Mouse (Mus musculus) kidney, adult 11 months (tissue): ENCODE measurements around the gene E330009J07Rik.
A peak's percentile ranks its signal among the peaks of the same experiment; 100 is the strongest.

ENCODE experiments used
- DNase-seq: peaks from one replicate; pipeline ENCODE4 v3.0.0; 2022

Gene E330009J07Rik

DNA sequence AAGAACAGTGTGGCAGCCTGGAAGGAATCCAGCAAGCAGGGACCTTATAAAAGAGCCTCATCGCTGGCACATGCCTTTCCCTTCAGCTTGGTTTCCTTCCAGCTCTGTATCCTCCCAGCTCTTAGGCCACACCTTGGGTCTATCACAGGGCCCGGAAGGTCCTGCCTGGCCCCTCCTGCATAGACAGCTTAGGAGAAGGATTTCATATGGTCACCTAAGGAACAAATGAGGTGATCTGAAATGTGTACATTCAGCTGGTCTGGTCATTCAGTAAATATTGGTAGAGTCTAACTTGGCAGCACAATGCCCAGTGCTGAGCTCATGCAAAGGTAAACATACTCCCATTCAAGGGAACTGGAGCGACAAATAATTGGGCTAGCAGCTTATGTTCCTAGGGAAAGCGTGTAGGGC lies 6.4 kb downstream of the E330009J07Rik start:
- DNase-seq = no peak

DNA sequence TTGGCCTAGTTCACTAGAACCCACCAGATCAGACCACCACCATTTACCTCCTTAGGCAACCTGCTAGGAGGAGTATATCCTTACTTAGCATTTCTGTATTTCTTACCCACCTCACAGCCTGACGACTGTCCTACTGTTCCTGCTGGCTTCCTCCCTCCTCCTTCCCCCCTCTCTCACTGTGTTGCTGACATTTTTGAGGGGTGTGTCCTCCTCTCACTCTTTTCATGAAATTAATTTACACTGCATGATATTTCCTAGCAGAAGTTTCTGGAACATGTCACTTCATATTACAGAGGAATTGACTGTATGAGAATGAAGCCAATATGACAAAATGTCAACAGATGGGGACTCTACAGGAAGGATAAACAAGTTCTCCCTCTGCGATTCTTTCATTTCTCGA lies 7.2 kb downstream of the E330009J07Rik start:
- DNase-seq = no peak

DNA sequence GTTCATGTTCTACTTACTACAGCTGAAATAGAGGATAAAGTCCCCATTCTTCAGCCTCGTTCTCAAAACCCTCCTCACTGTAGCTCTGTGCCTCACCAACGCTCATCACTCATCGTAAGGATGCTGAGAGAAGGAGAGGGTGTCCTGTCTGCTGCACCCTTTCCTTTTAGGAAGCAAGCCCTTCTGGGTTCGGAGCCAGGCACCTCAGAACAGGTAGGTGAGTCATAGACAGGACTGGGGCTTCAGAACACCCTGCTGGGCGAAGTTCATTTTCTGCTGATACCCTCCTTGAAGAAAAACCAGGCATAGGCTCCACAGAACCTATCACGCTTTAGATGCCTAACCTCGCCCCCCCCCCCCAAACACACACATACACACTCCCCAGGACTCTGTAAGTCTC lies 8.5 kb downstream of the E330009J07Rik start:
- DNase-seq = no peak

DNA sequence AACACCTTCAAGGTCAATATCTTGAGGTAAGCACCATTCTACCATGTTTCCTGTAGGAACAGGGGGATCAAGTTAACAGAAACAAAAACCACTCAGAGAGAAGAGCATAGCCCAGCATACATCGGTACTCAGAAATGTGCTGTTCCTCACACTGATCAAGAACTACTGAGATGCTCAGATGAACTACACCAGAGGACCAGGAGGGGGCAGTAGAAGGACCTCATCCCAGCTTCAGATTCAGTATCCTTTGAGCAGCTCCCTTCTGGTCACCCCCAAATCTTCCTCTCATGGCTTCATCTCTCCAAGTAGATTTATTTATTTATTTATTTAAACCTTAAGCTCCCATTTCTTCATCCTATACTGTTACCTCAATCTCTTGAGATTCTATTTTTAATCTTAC lies 12.2 kb downstream of the E330009J07Rik start:
- peak; percentile 36 for DNase-seq

DNA sequence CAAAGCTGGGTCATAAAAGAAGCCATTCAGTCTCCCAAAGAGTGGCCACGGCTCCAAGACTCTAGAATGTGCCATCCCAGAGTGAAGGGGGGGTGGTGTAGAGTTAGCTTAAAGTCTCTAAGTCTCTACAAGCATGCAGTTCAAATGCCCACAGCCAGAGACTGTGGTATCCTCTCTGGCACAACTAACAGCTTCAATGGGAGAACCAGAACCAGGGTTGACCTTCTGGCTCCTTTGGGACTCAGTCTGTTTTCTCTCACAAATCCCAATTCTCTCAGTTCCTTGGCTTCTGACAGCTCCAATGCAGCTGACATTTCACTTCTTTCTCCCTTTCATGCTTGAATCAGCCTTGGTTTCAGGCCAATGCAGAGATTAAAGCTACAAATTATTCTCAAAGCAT lies 12.9 kb downstream of the E330009J07Rik start:
- no peak for DNase-seq

DNA sequence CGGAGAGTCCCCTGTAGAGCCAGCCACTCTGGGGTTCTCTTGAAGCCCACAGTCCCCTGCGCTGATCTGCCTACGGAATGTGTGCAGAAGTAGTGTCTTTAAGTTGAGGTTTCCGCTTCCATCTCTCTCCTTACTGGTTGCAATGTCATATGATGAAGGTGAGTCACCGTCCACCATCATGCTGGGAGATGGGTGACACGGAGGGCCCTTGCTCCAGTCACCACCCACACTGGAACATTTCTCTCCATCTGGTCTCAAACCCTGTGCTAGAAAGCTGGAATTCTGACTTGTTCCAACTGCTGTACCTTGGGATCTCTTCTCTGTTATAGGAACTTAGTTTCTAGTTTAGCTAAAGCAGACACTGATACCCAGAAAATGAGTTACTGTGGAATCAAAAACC lies 14.8 kb downstream of the E330009J07Rik start:
- DNase-seq = no peak

DNA sequence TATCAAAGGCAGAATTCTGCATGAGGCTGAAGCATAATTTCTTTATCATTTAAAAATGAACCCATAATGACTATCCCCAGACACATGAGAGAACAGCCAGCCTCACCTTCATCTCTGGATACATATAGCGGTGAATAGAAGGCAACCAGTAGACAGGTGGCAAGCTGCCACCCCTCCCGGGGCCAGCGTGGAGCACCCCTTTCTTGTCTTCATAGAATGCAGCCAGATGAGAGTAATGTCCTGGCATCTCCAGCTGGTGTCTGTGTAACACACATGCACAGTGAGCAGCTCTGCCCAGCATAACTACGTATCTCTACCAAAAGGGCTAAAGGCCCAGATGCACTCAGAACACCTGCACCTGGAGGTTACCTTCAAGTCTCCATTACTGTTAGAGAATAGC lies 17.5 kb downstream of the E330009J07Rik start:
- no peak for DNase-seq

DNA sequence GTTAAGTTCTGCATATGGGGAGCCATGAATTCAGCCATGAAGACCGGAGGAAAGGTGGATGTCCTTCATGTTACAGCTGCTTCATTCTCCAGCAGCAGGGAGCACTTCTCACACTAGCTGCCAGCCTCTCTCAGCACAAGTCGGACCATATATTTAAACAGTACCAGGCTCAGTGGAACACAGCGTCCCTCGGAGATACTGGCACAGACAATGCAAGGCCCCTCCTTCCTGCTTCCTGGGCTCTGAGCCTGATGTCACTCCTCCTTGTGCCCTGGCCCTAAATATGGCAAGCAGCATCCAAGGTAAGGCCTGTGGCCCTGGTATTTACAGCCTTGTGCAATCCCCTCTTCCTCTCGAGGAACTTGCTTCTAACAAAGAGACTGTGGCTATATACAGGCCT lies 20.1 kb downstream of the E330009J07Rik start:
- no peak for DNase-seq

DNA sequence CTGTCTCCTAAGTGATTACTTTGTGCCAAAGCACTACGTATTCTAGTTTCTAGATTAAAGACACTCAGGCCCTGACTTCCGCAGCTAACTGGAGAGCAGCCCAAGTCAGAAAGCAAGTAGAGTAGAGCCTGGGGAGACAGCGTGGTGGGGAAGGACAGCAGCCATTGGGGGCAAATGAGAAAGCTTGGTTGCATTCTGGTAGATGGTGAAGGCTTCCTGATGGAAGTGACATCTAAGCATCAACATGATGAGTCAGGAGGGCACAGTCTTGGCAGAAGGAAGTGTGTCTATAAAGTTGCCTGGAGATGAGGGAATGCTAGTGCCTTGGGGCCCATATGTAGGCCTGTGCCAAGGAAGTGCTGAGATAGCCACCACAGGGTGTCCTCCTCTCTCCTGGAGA lies 22.4 kb downstream of the E330009J07Rik start:
- no peak for DNase-seq

DNA sequence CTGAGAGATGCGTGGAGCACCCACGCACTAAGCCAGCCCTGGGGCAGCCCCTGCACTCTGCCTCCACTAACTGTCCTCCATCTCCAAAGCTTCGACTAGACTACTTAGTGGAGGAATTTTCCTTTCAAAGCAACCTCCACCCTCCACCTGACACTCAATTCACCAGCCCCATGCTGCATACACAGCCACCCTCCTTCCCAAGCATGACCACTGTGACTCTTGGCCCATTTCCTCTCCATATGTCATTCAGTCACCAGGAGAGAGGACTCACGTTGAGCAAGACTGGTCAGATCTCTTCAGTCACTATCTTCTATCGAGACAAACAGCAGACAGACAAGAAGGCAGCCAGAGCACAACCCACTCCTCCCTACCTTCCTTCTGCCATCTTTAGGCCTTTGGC lies 22.9 kb downstream of the E330009J07Rik start:
- DNase-seq = no peak

DNA sequence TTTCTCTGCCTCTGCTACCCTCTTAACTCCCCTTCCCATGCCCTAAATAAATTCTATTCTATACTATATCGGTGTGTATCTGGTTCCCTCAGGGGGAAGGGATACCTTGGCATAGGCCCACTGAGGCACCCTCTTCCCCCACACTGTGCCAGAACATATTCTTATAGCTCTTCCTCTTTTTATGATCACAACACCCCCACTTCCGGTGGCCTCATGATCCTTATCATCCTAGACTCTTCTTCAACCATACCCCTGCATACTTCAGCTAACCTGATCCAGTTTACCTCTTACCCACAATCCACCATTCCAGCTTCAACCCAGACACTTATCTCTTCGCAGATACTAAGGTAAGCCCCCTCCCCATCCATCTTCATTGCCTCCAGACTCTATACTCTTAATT lies 24.9 kb downstream of the E330009J07Rik start:
- DNase-seq = no peak

DNA sequence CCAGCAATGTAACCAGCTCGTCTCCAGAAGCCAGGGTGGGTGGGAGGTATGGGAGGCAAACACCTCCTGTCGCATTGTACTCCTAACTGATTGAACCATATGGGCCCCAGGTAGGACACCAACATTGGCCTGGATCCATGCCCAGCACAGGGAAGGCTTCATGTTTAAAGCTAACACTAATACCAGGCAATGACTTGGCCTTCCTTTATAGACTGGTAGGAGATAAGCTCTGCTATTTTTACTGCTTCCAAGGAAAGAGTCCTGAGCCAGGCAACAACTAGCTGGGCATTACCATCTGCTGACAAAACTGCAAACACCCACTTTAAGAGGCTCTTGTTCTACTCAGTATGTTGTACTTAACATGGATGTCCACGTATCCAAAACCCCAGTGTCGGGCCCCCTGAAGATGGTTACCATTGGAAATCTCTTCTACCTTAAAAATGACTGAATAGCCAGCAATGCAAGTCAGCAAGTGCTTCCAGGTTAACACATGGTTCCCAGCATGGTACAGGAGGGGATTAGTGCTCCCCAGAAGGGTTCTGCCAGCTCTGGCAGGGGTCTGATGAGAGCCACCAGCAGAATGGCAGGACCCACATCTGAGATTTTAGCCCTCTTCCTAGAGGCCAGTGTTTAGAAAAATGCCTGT lies 32.2 kb downstream of the E330009J07Rik start:
- DNase-seq = no peak

DNA sequence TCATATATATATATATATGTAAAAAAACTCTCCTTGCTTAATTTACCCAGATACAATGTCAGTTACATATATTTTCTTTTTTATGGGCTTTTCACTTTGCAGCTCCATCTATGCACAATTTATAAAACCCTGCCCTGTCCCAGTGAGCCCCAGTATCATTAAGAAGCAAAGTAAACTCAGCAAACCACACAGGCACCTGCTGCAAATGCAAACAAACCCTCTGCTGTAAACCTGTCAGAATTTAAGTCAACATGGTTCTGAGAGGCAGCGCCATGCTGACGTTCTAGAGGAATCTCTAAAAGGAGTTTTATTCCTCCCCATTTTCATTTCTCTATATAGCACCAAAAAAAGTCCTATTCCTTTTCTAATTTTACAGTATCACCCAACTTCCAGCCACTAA lies 33.9 kb downstream of the E330009J07Rik start:
- DNase-seq = no peak

DNA sequence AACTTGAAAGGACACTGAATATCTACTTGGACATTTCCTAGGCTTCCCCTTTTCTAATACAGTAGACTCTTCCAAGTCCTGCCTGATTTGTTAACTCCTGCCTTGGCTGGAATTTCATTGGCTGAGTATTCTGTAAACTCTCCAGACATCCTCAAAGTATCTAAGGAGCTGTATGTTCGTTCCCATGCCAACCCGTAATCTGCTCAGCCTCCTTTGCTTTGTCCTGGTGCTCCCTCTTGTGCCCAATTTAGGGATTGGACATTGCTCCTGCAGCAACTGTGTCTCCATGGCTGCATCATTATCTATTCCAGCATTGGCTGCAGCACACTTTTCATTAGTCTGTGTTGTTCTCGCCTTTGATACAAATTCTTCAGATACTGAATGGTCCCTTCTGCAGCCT lies 42.7 kb downstream of the E330009J07Rik start:
- peak; percentile 16 for DNase-seq

DNA sequence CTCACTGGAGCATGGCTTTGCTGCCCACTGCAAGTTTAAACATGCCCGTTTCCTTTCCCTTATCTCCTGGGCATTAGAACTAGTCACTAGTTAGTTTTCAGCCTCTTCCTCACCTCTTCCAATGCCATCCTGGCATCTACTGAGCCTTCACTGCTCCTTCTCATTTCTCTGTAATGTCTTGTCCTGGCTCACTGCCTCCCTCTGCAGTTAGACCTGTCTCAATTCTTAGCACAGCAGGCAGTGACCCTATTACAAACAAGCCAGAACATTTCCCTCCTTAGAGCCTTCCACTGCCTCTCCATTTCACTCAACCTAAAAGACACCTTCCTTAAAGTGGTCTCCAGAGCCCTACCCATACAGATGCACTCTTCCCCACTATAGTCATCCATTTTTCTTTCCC lies 45.0 kb downstream of the E330009J07Rik start:
- no peak for DNase-seq

DNA sequence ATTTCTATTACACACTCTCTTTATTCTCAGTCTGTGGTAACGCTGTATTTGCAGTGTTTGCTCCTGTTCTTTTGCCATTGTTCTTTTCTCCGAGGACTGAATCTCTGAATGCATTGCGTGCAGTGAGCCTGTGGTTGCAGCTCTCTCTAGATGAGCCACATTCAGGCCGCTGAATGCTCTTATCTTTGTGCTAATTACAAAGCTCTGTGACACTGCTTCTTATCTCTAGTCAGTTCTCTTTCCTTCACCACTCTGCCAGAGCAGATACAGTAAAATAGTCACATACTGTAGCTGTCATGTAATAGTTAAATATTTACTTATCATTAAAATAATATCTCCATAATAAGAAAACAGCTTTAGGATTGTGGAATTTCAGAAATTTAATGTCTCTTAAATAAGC lies 47.3 kb downstream of the E330009J07Rik start:
- DNase-seq = no peak

DNA sequence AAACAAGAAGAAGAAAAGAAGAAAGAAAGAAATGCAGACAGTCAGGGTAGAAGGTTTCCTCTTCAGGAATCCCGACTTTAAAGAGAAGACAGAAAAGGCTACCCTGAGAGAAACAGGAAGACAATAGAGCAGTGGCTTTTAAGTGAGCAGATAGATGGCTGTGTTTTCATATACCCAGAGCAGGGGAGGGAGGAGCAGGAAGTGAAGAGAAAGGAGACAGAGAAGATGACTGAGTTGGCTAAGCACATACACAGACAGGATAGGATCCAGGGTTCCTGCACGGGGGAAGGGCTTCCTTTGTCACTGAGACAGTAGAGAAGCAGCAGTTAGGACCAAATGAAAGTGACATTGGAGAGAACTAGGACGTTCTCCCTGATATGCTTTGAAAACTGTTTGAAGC lies 50.3 kb downstream of the E330009J07Rik start:
- no peak for DNase-seq

DNA sequence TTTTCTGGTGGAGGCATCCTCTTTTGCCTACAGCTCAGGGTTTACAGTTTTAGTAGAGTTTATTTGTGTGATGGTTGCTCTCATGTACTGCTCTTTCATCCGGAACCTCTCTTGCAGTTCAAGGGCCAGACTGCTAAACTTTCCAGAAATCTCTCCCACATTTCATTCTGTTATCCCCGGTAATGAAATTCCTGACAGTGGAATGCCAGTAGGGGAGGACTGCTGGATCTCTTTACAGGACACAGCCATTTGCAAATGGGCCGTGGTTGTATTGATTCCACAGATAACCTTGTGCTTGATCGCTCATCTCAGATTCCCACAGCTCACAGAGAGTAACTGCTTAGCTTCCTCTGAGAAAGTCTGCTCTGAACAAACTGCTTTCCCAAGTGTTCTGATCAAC lies 54.0 kb downstream of the E330009J07Rik start:
- no peak for DNase-seq

DNA sequence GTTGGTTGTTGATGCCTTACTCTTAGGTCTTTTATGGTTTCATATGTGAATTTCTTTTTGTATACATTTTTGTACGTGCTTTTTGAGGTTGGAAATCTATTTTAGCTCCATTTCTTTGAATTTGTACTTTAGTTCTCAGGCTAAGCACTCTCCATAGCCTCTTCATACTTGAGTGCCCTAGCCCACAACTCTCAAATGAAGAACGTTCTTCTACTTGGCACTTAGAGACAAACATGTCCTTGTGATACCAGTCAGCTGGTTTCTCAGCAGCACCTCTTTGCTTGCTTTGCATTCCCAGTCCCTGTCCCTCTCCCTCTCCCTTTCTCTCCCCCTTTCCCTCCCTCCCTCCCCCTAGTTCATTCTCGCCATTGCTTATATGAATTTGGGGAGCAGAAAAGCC lies 55.8 kb downstream of the E330009J07Rik start:
- no peak for DNase-seq

DNA sequence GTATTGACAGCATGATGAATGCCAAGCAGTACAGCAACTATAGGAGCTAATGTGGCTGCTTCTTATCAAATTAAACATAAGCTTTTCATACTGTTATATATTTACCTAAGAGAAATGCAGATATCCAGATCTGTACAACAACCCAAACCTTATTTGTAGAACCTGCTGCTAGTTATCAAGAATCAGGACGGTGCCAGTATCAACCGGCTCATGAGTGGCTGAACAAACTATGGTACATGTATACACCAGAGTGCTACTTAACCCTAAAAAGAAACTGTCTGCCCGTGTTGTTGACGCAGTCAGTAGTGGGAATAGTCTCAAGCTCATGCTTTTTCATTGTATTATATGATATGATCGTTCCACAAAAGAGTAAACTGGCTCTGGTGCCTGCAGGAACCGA lies 64.9 kb downstream of the E330009J07Rik start:
- no peak for DNase-seq

DNA sequence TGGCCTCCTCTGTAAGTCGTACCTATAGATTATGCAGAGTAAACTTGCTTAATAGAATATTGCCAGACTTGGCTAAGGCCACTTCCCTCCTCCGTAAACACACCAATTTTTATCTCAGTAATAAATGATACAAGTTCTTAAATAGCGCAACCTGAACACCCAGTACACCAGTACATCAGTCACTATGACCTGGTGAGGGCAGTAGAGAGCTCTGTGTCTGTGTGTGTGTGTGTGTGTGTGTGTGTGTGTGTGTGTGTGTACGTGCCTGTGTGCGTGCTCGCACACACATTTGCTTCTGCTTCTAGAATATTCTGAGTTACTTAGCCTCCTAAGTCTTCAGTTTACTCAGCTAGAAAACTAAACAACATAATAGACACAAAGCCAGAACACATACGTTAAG lies 82.6 kb downstream of the E330009J07Rik start:
- DNase-seq = no peak
